Mouse (Mus musculus) thymus, postnatal 36 days (tissue): ENCODE measurements at regions not wholly inside any gene's neighbourhood (a gene's known extent, or its start where the extent isn't known, plus 50 kb on each side); places are given as distances from the start of the nearest gene placed in this dataset.
"Not testable (repeated sequence)": the region's sequence is repeated elsewhere in the genome, so short reads cannot be mapped to it uniquely, and the experiment has no call there.

Experiments
- DNase-seq, 2 experiments: peaks; one replicate each; pipeline ENCODE4 v3.0.0; 2022; ENCODE audit warnings: mixed read lengths in 2 of 2

GRCm38 (mm10) chr1:189156906-189157305 is 149.3 kb upstream of the Kctd3 start:
- DNase-seq, result no peak

- DNase-seq, result no peak
These were observed 146.7 kb upstream of the Kctd3 start for GRCm38 (mm10) chr1:189154376-189154775.

GRCm38 (mm10) chr1:189153150-189153549 is 145.5 kb upstream of the Kctd3 start:
- DNase-seq, result no peak

GRCm38 (mm10) chr1:189142982-189143451 is 135.4 kb upstream of the Kctd3 start:
- DNase-seq, result no peak

GRCm38 (mm10) chr1:189142551-189142950 is 134.9 kb upstream of the Kctd3 start:
- no peak for DNase-seq

- no peak for DNase-seq
These were observed 134.1 kb upstream of the Kctd3 start for GRCm38 (mm10) chr1:189141694-189142093.

- no peak for DNase-seq
These were observed 129.2 kb upstream of the Kctd3 start for GRCm38 (mm10) chr1:189136731-189137385.

- no peak for DNase-seq
These were observed 128.2 kb upstream of the Kctd3 start for GRCm38 (mm10) chr1:189135826-189136225.

GRCm38 (mm10) chr1:189128706-189129105 is 121.1 kb upstream of the Kctd3 start:
- DNase-seq, result no peak

GRCm38 (mm10) chr1:189128246-189128645 is 120.6 kb upstream of the Kctd3 start:
- DNase-seq, result not testable (repeated sequence)

- DNase-seq, result no peak
These were observed 119.7 kb upstream of the Kctd3 start for GRCm38 (mm10) chr1:189127367-189127766.

GRCm38 (mm10) chr1:189119941-189120735 is 112.5 kb upstream of the Kctd3 start:
- no peak for DNase-seq

- not testable (repeated sequence) for DNase-seq
These were observed 111.4 kb upstream of the Kctd3 start for GRCm38 (mm10) chr1:189119005-189119404.

- DNase-seq, result no peak
These were observed 110.9 kb upstream of the Kctd3 start for GRCm38 (mm10) chr1:189118582-189118981.

GRCm38 (mm10) chr1:189115914-189116313 is 108.3 kb upstream of the Kctd3 start:
- no peak for DNase-seq

- DNase-seq, result no peak
These were observed 107.6 kb upstream of the Kctd3 start for GRCm38 (mm10) chr1:189115279-189115678.

GRCm38 (mm10) chr1:189108260-189109035 is 100.8 kb upstream of the Kctd3 start:
- no peak for DNase-seq

- DNase-seq, result no peak
These were observed 100.2 kb upstream of the Kctd3 start for GRCm38 (mm10) chr1:189107841-189108240.

GRCm38 (mm10) chr1:189107156-189107555 is 99.5 kb upstream of the Kctd3 start:
- DNase-seq, result no peak

- no peak for DNase-seq
These were observed 97.6 kb upstream of the Kctd3 start for GRCm38 (mm10) chr1:189105276-189105675.

GRCm38 (mm10) chr1:189102781-189103180 is 95.1 kb upstream of the Kctd3 start:
- DNase-seq, result no peak

- DNase-seq, result no peak
These were observed 91.5 kb upstream of the Kctd3 start for GRCm38 (mm10) chr1:189099121-189099520.

GRCm38 (mm10) chr1:189092819-189093218 is 85.2 kb upstream of the Kctd3 start:
- DNase-seq, result no peak
